Mouse (Mus musculus): ENCODE data around the gene Olfr282. TPM values are rescaled to one million over a fixed set of nuclear protein-coding genes. Genes with fewer than 3 reads are reported as not detected.

Gene Olfr282
- polyA plus RNA-seq, 1 experiment: not detected

- TF ChIP-seq USF1 (IDR thresholded peaks at IDR 0.05; ENCODE audit: low read depth) (no peak), CEBPB (IDR thresholded peaks at IDR 0.05; ENCODE audit: low read depth) (no peak), MYOD1 (IDR thresholded peaks at IDR 0.05; ENCODE audit: control insufficient read depth, insufficient read length, low read depth) (no peak), MYOG (IDR thresholded peaks at IDR 0.05; ENCODE audit: control insufficient read depth, extremely low read depth, insufficient read length) (no peak)
- H3K4me3 ChIP-seq (ENCODE audit: insufficient read depth, poor library complexity, severe bottlenecking): no peak overlapping the region
- H3K79me3 ChIP-seq (ENCODE audit: low read depth): no peaks in the 10 kb centered on the region
- peaks cover 24% of the 10 kb centered on the region for H3K27me3 ChIP-seq (ENCODE audit: control insufficient read depth, insufficient read depth, insufficient read length)
- H3ac ChIP-seq (ENCODE audit: control insufficient read depth, insufficient read length, low read depth): no peak overlapping the region
- H3K79me2 ChIP-seq (ENCODE audit: control insufficient read depth, insufficient read depth): no peaks in the 10 kb centered on the region
- no peaks in the 10 kb centered on the region for H3K36me3 ChIP-seq (ENCODE audit: control insufficient read depth, insufficient read depth)
Observed at GRCm38 (mm10) chr15:98448521-98448920, 17.5 kb downstream of the Olfr282 start.

- H3K36me3 ChIP-seq (ENCODE audit: control insufficient read depth, insufficient read depth): no peaks in the 10 kb centered on the region
- H3K4me3 ChIP-seq (ENCODE audit: insufficient read depth, poor library complexity, severe bottlenecking): no peak within 1 kb of the TSS
- H3K79me2 ChIP-seq (ENCODE audit: control insufficient read depth, insufficient read depth): no peaks in the 10 kb centered on the region
- H3K79me3 ChIP-seq (ENCODE audit: low read depth): no peaks in the 10 kb centered on the region
- no peak within 1 kb of the TSS for H3ac ChIP-seq (ENCODE audit: control insufficient read depth, insufficient read length, low read depth)
- no peak for TF ChIP-seq MYOG (IDR thresholded peaks at IDR 0.05; ENCODE audit: control insufficient read depth, extremely low read depth, insufficient read length)
- TF ChIP-seq MYOD1 (IDR thresholded peaks at IDR 0.05; ENCODE audit: control insufficient read depth, insufficient read length, low read depth): no peak
- H3K27me3 ChIP-seq (ENCODE audit: control insufficient read depth, insufficient read depth, insufficient read length): peaks cover 45% of the 10 kb centered on the region
Observed at GRCm38 (mm10) chr15:98452288-98452687, 21.3 kb downstream of the Olfr282 start, which contains the start of gene Olfr281. Olfr281 (plus strand) TSS chr15:98452588.

GRCm38 (mm10) chr15:98469596-98469995 lies 38.6 kb downstream of the Olfr282 start, which contains the start of gene OR5BS1P:
OR5BS1P (plus strand) TSS chr15:98469896.
- Histone ChIP-seq H3K27me3 (ENCODE audit: control insufficient read depth, insufficient read depth, insufficient read length) (peaks cover 61% of the 10 kb centered on the region), H3K36me3 (ENCODE audit: control insufficient read depth, insufficient read depth) (no peaks in the 10 kb centered on the region), H3ac (ENCODE audit: control insufficient read depth, insufficient read length, low read depth) (no peak within 1 kb of the TSS), H3K79me3 (ENCODE audit: low read depth) (no peaks in the 10 kb centered on the region), H3K79me2 (ENCODE audit: control insufficient read depth, insufficient read depth) (no peaks in the 10 kb centered on the region), H3K4me3 (ENCODE audit: insufficient read depth, poor library complexity, severe bottlenecking) (no peak within 1 kb of the TSS)
- TF ChIP-seq USF1 (IDR thresholded peaks at IDR 0.05; ENCODE audit: low read depth) (no peak), MAX (IDR thresholded peaks at IDR 0.05) (no peak), MYOG (IDR thresholded peaks at IDR 0.05; ENCODE audit: control insufficient read depth, extremely low read depth, insufficient read length) (no peak), CTCF (IDR thresholded peaks at IDR 0.05; ENCODE audit: control insufficient read depth, insufficient read depth, insufficient read length) (no peak), CEBPB (IDR thresholded peaks at IDR 0.05; ENCODE audit: low read depth) (no peak), FOSL1 (IDR thresholded peaks at IDR 0.05; ENCODE audit: insufficient read depth, low read length, poor library complexity, severe bottlenecking) (no peak), MYOD1 (IDR thresholded peaks at IDR 0.05; ENCODE audit: control insufficient read depth, insufficient read length, low read depth) (no peak)

GRCm38 (mm10) chr15:98471539-98471938 lies 40.5 kb downstream of the Olfr282 start:
- Histone ChIP-seq H3K79me3 (ENCODE audit: low read depth) (no peaks in the 10 kb centered on the region), H3K36me3 (ENCODE audit: control insufficient read depth, insufficient read depth) (no peaks in the 10 kb centered on the region), H3K27me3 (ENCODE audit: control insufficient read depth, insufficient read depth, insufficient read length) (peaks cover 62% of the 10 kb centered on the region), H3K4me3 (ENCODE audit: insufficient read depth, poor library complexity, severe bottlenecking) (no peak overlapping the region), H3K79me2 (ENCODE audit: control insufficient read depth, insufficient read depth) (no peaks in the 10 kb centered on the region), H3ac (ENCODE audit: control insufficient read depth, insufficient read length, low read depth) (no peak overlapping the region)
- no peak for TF ChIP-seq CEBPB (IDR thresholded peaks at IDR 0.05; ENCODE audit: low read depth)
- TF ChIP-seq FOSL1 (IDR thresholded peaks at IDR 0.05; ENCODE audit: insufficient read depth, low read length, poor library complexity, severe bottlenecking): no peak
- TF ChIP-seq USF1 (IDR thresholded peaks at IDR 0.05; ENCODE audit: low read depth): no peak
- no peak for TF ChIP-seq MYOD1 (IDR thresholded peaks at IDR 0.05; ENCODE audit: control insufficient read depth, insufficient read length, low read depth)
- TF ChIP-seq MAX (IDR thresholded peaks at IDR 0.05): no peak
- TF ChIP-seq CTCF (IDR thresholded peaks at IDR 0.05; ENCODE audit: control insufficient read depth, insufficient read depth, insufficient read length): no peak
- TF ChIP-seq MYOG (IDR thresholded peaks at IDR 0.05; ENCODE audit: control insufficient read depth, extremely low read depth, insufficient read length): no peak

- Histone ChIP-seq H3K79me3 (ENCODE audit: low read depth) (no peaks in the 10 kb centered on the region), H3K4me3 (ENCODE audit: insufficient read depth, poor library complexity, severe bottlenecking) (no peak overlapping the region), H3K79me2 (ENCODE audit: control insufficient read depth, insufficient read depth) (no peaks in the 10 kb centered on the region), H3K27me3 (ENCODE audit: control insufficient read depth, insufficient read depth, insufficient read length) (peaks cover 72% of the 10 kb centered on the region), H3ac (ENCODE audit: control insufficient read depth, insufficient read length, low read depth) (no peak overlapping the region), H3K36me3 (ENCODE audit: control insufficient read depth, insufficient read depth) (no peaks in the 10 kb centered on the region)
- TF ChIP-seq MAX (IDR thresholded peaks at IDR 0.05): no peak
- TF ChIP-seq CEBPB (IDR thresholded peaks at IDR 0.05; ENCODE audit: low read depth): no peak
- TF ChIP-seq CTCF (IDR thresholded peaks at IDR 0.05; ENCODE audit: control insufficient read depth, insufficient read depth, insufficient read length): no peak
- no peak for TF ChIP-seq MYOG (IDR thresholded peaks at IDR 0.05; ENCODE audit: control insufficient read depth, extremely low read depth, insufficient read length)
- no peak for TF ChIP-seq MYOD1 (IDR thresholded peaks at IDR 0.05; ENCODE audit: control insufficient read depth, insufficient read length, low read depth)
- TF ChIP-seq FOSL1 (IDR thresholded peaks at IDR 0.05; ENCODE audit: insufficient read depth, low read length, poor library complexity, severe bottlenecking): no peak
- TF ChIP-seq USF1 (IDR thresholded peaks at IDR 0.05; ENCODE audit: low read depth): no peak
Observed at GRCm38 (mm10) chr15:98474958-98475357, 43.9 kb downstream of the Olfr282 start.

- H3K79me2 ChIP-seq (ENCODE audit: control insufficient read depth, insufficient read depth): no peaks in the 10 kb centered on the region
- TF ChIP-seq MYOD1 (IDR thresholded peaks at IDR 0.05; ENCODE audit: control insufficient read depth, insufficient read length, low read depth) (no peak), CTCF (IDR thresholded peaks at IDR 0.05; ENCODE audit: control insufficient read depth, insufficient read depth, insufficient read length) (peak; percentile 5)
- H3K27me3 ChIP-seq (ENCODE audit: control insufficient read depth, insufficient read depth, insufficient read length): peaks cover 72% of the 10 kb centered on the region
- H3K4me3 ChIP-seq (ENCODE audit: insufficient read depth, poor library complexity, severe bottlenecking): no peak overlapping the region
- no peak overlapping the region for H3ac ChIP-seq (ENCODE audit: control insufficient read depth, insufficient read length, low read depth)
- H3K79me3 ChIP-seq (ENCODE audit: low read depth): no peaks in the 10 kb centered on the region
- no peaks in the 10 kb centered on the region for H3K36me3 ChIP-seq (ENCODE audit: control insufficient read depth, insufficient read depth)
Observed at GRCm38 (mm10) chr15:98475382-98475781, 44.4 kb downstream of the Olfr282 start.

Data from C2C12 (cell line).